Mouse (Mus musculus) spleen, postnatal 14 days (tissue): Measurements from ENCODE around the gene Vat1l.

Source experiments
- DNase-seq, 2 experiments: peaks; one replicate each; pipeline ENCODE4 v3.0.0; 2021 to 2022; ENCODE audit warnings: low spot score in 2 of 2

Gene Vat1l

DNA sequence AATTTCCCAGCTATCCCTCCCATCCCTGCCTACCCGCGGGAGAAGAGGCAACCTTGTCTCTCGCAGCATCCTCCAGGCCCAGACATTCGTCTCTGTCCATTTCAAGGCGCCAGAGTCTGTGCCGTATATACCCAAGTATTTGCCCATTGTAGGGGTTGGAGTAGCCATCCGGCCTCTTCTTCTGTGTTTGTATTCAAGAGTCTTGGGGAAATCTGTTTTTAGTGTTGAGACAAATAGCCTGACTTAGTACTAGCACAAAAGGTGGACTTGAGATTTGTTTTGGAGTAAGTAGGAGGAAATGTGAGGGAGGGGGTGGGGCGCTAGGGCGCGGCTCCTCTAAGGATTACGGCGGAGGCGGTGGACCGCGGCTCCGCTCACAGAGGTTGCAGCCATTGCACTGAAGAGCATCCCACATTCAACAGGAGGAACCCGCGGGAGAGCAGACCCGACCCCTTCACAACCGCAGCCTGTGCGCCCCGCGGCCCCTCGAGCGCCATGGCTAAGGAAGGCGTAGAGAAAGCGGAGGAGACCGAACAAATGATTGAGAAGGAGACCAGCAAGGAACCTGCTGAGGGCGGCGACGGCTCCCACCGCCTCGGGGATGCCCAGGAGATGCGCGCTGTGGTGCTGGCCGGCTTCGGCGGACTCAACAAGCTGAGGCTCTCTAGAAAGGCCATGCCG lies at the start of gene Vat1l:
TSS of gene Vat1l (plus strand) at position 392 of the 681 bp plus-strand sequence.
- no peak for DNase-seq

GRCm38 (mm10) chr8:114158586-114158985 lies 46.8 kb upstream of the Vat1l start:
- no peak for DNase-seq

DNA sequence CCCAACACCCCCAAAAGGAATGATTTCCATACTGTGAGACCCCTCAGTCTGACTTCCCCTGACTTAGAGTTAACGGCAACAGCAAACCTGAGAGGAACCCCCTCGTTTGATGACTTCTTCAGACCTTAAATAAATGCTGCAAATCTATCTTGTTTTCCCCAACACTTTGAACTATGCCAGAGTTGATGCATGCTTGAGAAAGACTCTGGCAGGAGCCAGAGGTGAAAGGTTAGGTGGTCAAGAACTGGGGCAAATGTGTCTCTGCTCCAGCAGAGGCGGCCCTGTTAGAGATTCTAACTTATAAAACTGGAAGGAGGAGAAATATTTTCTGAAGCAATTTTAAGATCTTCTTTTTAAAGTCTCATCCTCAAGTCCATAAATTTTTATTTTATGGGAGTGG lies 45.7 kb upstream of the Vat1l start:
- DNase-seq = no peak

DNA sequence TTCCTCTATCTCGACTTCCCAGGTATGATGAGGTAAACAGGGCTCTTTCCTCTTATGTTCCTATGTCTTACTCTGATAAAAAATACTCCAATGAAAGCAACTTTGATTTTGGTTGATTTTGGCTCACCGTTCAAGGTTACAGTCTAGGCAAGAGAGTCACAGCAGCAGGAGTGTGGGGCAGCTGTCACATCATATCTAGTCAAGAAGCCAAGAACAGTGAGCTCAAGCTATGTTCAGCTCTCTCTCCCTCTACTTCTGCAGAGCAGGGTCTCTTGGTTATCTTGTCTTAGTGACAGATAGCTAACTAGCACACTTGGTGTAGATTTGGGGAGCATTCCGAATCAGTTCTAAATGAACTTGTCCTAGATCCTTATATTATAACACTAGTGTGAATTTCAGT lies 41.5 kb upstream of the Vat1l start:
- DNase-seq = no peak

GRCm38 (mm10) chr8:114164444-114165096 lies 40.8 kb upstream of the Vat1l start:
- DNase-seq = no peak

DNA sequence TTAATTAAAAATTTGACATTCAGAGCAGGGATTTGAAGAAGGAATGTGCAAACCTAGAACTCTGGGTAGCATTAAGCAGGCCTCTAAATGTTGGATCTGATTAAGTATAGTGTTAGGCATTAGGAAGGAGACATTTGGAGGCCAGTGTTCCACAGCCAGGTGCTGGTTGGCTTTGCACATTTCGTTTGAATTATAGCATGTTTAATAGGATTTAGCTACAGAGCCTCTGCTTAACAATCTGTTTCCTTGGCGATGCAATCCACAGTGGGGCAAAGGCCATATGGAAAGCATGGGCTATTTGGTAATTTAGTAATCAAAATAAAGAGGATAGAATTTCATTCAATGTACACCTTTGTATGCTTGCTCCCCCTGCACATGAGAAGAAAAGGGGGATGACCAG lies 39.7 kb upstream of the Vat1l start:
- DNase-seq = no peak

- DNase-seq = no peak
These were observed 28.7 kb upstream of the Vat1l start for GRCm38 (mm10) chr8:114176721-114177120.

GRCm38 (mm10) chr8:114193334-114193733 lies 12.1 kb upstream of the Vat1l start:
- DNase-seq = no peak

GRCm38 (mm10) chr8:114198990-114199389 lies 6.4 kb upstream of the Vat1l start:
- no peak for DNase-seq

DNA sequence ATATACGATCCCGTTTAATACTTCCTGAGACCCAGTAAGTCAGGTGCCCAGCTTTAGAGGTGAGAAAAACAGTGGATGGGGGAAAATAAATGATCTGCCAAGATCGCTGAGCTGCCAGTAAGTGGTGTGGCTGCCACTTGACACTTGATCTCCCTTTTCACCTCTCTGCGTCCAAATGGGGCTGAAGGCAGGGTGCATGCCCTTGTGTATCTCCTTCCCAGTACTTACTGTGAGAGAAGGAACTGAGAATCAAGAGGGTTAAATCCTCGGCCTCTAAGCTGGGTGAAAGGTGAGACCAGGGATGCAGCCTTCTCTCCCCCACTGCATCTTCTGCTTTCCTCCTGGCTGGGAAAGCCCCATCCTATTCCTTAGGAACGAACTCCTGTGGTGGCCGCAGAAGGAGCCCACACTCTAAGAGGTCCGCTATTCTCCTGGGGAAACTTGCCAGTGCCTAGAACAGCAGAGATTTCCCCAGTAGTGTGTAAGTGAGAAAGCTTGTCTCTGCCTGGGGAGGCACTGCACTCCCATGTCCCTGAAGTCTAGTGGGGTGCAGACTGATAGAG lies 1.1 kb downstream of the Vat1l start:
- DNase-seq = no peak

DNA sequence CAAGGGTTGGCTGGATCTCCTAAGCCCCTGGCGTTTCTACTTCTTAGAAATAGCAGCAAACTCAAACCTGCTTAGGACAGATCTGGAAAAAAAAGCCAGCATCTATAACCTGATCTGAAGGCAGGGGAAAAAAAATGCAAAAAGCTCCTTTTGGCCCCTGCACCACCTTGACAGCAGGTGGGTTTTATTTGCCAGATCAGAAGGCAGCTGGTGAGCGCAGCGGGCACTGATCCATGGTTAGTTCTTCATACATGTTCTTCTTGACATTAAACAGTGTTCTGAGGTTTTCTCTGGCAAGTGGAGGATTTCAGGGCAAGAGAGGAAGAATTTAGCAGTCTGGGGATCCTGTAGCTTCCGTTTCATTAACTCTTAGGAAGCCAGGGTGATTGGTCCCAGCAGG lies 1.6 kb downstream of the Vat1l start:
- DNase-seq = no peak

GRCm38 (mm10) chr8:114220779-114221178 lies 15.4 kb downstream of the Vat1l start:
- DNase-seq = no peak

DNA sequence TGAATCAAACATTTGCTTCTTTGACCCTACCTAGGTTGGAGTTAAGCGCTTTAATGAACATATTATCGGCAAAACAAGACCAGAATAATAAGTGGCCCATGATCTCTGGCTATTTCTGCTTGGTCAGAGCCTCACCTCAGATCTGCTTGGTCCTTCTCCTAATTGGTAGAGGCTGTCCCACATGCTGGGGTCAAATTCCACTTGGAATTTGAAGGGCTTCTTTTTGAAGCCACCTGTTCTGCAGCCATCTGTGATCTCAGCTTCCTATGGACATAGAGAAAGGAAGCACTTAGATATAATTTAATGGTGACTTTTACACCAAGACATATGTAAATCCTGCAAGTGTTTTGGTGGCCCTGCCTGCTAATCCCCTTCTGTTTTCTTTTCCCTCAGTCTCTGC lies 16.6 kb downstream of the Vat1l start:
- DNase-seq = no peak

DNA sequence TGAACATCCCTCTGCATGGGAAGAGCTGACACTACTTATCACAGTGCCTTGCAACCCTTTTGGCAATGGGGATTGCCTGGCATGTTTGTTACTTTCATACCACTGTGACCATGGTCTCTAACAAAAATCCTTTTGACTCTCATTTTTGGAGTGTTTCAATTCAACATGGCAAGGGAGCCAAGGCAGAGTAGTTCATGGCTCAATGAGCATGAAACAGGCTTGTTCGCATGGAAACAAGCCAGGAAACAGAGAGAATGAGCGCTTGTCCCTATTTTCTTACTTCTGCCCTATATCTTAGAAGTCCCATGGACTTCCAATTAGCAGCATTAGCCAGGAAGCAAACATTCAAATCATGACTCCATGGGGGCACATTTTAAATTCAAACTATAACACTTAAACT lies 18.6 kb downstream of the Vat1l start:
- no peak for DNase-seq

DNA sequence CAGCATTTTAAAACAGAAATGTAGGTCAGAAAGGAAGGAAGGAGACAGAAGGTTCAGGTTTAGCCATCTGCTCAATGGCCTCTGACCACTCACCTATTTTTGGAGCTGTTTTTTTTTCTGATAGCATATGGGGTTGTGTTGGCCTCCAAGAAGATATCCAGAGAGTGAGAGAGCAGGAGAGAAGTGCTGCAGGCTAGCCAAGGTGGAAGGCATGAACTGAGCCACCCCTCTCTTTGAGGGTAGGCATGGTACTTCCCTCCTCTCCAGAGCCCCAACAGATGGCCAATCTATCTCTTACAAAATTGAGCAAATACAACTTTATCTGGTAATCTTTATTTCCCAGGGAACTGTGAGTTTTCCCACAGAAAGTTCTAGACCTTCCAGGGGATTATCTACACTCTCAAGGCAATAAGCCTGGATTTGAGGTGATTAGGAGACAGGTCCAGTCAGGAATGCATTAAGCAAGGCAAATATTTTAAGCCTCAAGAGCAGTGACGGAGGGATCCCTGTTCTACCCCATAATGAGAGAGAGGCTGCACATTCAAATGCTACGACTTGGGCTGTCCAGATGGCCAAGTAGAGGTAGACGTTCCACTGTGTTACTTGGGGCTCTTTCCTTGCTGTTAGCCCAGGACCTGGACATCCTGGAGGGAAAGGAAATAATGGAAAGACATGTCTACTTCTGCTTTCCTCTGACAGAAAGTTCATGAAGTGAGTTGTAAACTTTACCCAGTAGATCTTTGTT lies 46.1 kb downstream of the Vat1l start:
- DNase-seq = no peak

- no peak for DNase-seq
These were observed 53.3 kb downstream of the Vat1l start for GRCm38 (mm10) chr8:114258685-114259084.

DNA sequence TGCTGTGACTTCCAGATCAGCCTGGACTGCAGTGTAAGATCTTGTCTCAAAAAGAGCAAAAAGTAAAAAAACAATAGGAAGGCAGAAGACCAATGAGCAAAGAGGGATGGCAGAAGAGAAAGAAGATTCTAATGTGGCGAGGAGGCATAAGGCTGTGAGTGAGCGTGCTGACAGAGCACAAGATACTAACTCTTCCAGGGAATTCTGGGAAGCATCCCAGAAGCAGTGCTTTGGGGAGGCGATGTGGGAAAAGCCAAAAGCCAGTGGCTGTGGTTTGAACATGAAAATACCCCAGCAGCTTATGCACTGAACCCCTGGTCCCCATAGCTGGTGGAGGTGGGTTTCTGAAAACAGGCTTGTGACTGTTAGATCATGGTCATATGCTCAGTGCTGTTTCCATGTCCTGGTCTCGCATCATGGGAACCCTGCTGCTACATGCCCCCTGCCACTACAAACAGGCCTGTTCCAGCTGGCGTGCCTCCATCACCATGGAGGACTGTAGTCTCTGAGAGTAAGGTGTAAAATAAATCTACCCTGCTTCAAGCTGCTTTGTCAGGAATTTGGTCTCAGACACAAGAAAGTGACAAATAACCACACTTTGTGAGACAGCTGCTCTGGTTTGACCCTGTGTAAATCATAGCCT lies 54.4 kb downstream of the Vat1l start:
- no peak for DNase-seq

GRCm38 (mm10) chr8:114262331-114262730 lies 56.9 kb downstream of the Vat1l start:
- no peak for DNase-seq

- DNase-seq = no peak
These were observed 69.1 kb downstream of the Vat1l start for GRCm38 (mm10) chr8:114274558-114274957.

GRCm38 (mm10) chr8:114281101-114281500 lies 75.7 kb downstream of the Vat1l start:
- no peak for DNase-seq

DNA sequence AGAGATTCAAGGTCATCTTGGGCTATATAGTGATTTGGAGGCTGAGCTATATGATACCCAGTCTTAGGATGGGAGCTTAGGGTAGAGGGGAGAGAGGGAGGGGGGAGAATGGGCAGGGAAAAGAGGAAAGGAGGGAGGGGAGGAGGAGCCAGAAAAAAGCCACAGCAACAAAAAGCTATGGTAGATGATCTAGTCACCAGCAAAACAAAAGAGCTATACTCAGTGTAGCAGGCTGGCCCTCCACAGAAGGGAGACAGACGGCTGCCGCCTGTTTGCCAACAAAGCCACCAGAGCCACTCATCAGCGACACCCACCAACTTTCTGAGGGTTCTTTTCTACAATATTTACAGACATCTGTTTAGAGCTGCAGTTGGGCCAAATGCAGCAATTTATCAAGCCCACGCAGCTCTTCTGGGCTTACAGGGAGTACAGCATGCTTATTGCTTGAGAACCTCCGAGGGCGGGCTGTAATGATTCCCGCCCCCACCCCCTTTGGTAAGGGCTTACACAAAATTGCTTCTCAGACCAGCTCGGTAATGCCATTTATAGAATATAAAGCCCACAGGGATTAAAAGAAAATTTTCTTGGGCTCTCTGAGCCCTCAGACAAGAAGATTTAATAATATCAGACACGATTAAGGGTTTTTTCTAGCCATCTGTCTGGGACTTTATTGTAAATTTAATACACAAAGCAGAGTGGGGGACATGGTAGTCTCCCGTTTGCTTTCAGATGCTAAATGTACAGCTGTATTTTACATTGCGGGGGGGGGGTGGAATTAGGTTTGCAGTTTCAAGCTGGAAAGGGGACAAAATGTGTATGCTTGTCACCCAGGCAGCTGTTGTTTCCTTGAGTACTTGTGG lies 89.7 kb downstream of the Vat1l start:
- no peak for DNase-seq
